8 mouse cellular contexts compared by ENCODE assay signal in the genomic region with DNA sequence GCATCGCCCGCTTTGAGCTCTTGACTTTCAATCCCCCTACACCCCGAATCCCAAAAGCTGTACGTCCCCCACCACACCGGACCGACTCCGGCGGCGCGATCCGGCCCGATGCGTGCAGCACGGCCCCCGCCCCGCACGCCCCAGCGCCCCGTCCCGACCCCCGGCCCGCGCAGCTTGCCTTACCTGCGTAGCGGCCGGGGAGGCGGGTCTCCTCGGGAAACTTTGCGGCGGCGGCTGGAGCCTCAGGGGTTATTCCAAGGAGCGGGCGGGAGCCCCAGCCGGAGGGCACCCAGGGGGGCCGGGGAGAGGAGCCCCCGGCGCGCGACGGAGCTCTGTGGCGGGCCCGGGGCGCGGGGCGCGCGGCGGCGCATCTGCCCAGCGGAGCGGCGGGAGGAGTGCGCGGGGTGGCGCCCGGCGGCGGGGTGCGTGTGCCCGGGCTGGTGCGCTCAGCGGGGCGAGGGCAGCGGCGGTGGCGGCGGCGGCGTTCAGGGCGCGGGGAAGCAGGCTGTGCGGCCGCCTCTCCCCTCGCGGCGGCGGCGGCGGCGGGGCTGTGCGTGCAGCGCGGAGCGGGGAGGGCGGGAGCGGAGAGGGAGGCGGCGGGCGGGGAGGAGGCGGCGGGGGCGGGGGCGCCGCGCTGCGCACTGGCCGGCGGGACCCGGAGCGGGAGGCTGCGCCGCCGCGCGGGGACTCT. TPM values are rescaled to one million over a fixed set of nuclear protein-coding genes. Genes with fewer than 3 reads are reported as not detected.
DNase-seq lines count a peak whose midpoint lies in the region; ATAC-seq and TF ChIP-seq lines count a peak whose summit lies in the region.

No protein-coding gene starts in this region.

- ATAC-seq in intestine, embryonic 14.5 days (replicated peaks; ENCODE audit: low FRiP score, low TSS enrichment, low read depth) = peak; percentile 22; the same call in 1 of the 2 replicates
- peak; percentile 28 for ATAC-seq in midbrain, embryonic 15.5 days (replicated peaks)
- ATAC-seq in inflammation-experienced regulatory T-cells, adult 6 months = no peak

- H3K36me3 ChIP-seq in E14TG2a.4 (ENCODE audit: insufficient read depth, low read length) = no peaks in the 10 kb centered on the region
- H3K36me3 ChIP-seq in intestine, embryonic 14.5 days (ENCODE audit: control insufficient read depth, insufficient read depth, low read length) = no peaks in the 10 kb centered on the region
- H3K36me3 ChIP-seq in midbrain, embryonic 15.5 days (replicated peaks) = no peaks in the 10 kb centered on the region

- H3K4me2 ChIP-seq in intestine, embryonic 14.5 days (ENCODE audit: low read length) = peak overlapping the region; percentile 99
- peak overlapping the region; percentile 89 for H3K4me2 ChIP-seq in midbrain, embryonic 15.5 days

- H3K4me1 ChIP-seq in E14TG2a.4 (replicated peaks; ENCODE audit: low read depth, low read length) = peaks cover 52% of the 10 kb centered on the region
- peaks cover 6% of the 10 kb centered on the region for H3K4me1 ChIP-seq in intestine, embryonic 14.5 days (replicated peaks; ENCODE audit: control insufficient read depth, insufficient read depth, low read length)
- H3K4me1 ChIP-seq in midbrain, embryonic 15.5 days = peaks cover 29% of the 10 kb centered on the region

- H3K27ac ChIP-seq in intestine, embryonic 14.5 days (ENCODE audit: low read depth) = no peak overlapping the region
- H3K27ac ChIP-seq in midbrain, embryonic 15.5 days = peak overlapping the region; percentile 63

- WGBS in intestine, embryonic 14.5 days = under 1% methylated on average over 69 of the region's 105 CpGs
- under 1% methylated on average over 75 of the region's 105 CpGs for WGBS in midbrain, embryonic 15.5 days

- H3K9me3 ChIP-seq in E14TG2a.4 (ENCODE audit: low read length) = no peaks in the 10 kb centered on the region
- H3K9me3 ChIP-seq in intestine, embryonic 14.5 days (ENCODE audit: control insufficient read depth, low read length) = no peaks in the 10 kb centered on the region
- no peaks in the 10 kb centered on the region for H3K9me3 ChIP-seq in midbrain, embryonic 15.5 days

- H3K4me3 ChIP-seq in E14TG2a.4 (replicated peaks; ENCODE audit: low read length) = peak overlapping the region; percentile 79
- peak overlapping the region; percentile 55 for H3K4me3 ChIP-seq in intestine, embryonic 14.5 days (ENCODE audit: low read depth, low read length)
- peak overlapping the region; percentile 88 for H3K4me3 ChIP-seq in midbrain, embryonic 15.5 days

- H3K9ac ChIP-seq in intestine, embryonic 14.5 days (ENCODE audit: low read length) = peak overlapping the region; percentile 47
- H3K9ac ChIP-seq in midbrain, embryonic 15.5 days = peak overlapping the region; percentile 78

- peaks cover 84% of the 10 kb centered on the region for H3K27me3 ChIP-seq in E14TG2a.4 (ENCODE audit: insufficient read depth, low read length)
- H3K27me3 ChIP-seq in intestine, embryonic 14.5 days (replicated peaks; ENCODE audit: control insufficient read depth, insufficient read depth, low read length) = peaks cover 57% of the 10 kb centered on the region
- H3K27me3 ChIP-seq in midbrain, embryonic 15.5 days (replicated peaks) = peaks cover 14% of the 10 kb centered on the region; the same call in 1 of the 2 replicates

- no peak for TF ChIP-seq CTCF in E14TG2a.4 (conservative IDR thresholded peaks at IDR 0.05; ENCODE audit: low read length)

- peak; percentile 45 for DNase-seq in gastrocnemius, postnatal 10 days
- DNase-seq in gastrocnemius, adult 8-10 months (ENCODE audit: low spot score in 2 of 2) = no peak
- DNase-seq in cerebellum, postnatal 25 days = peak; percentile 77 to 89
- peak; percentile 68 for DNase-seq in intestine, embryonic 14.5 days (ENCODE audit: low spot score)
- DNase-seq in frontal cortex, postnatal 36 days (ENCODE audit: low spot score in 2 of 2) = no peak

RNA-seq across cellular contexts. Expression of a gene that starts 40.5 kb away (rescaled TPM):
- 10 to 100 TPM; 63.2 to 67.3 TPM for total RNA-seq in gastrocnemius, postnatal 10 days (2021)
- total RNA-seq in gastrocnemius, adult 8-10 months (2022) = 10 to 100 TPM; 39.9 to 54.3 (median 43.5) TPM
- 205 and 224 TPM in 2 replicates for polyA plus RNA-seq in intestine, embryonic 14.5 days (2014; fragmentation: Nextera tagmentation; extraction: Ambion mirVana)
- 242 and 255 TPM in 2 replicates for polyA plus RNA-seq in midbrain, embryonic 15.5 days (2015; fragmentation: Nextera tagmentation; extraction: Ambion mirVana)
- 100 to 1,000 TPM; 164 to 183 (median 169) TPM for polyA plus RNA-seq in inflammation-experienced regulatory T-cells, adult 6 months (2017; shearing (Covaris generic))

RNA-seq across cellular contexts. Expression of a gene that starts 51.8 kb away (rescaled TPM):
- 100 to 1,000 TPM; 275 to 315 TPM for total RNA-seq in gastrocnemius, postnatal 10 days (2021)
- total RNA-seq in gastrocnemius, adult 8-10 months (2022) = 100 to 1,000 TPM in 1 of 4 experiments, 10 to 100 TPM in 3; 68.4 to 103 (median 82.9) TPM
- 1,241 and 1,347 TPM in 2 replicates for polyA plus RNA-seq in intestine, embryonic 14.5 days (2014; fragmentation: Nextera tagmentation; extraction: Ambion mirVana)
- 837 and 848 TPM in 2 replicates for polyA plus RNA-seq in midbrain, embryonic 15.5 days (2015; fragmentation: Nextera tagmentation; extraction: Ambion mirVana)
- 100 to 1,000 TPM; 284 to 445 (median 299) TPM for polyA plus RNA-seq in inflammation-experienced regulatory T-cells, adult 6 months (2017; shearing (Covaris generic))

Comparison
In these comparisons a context has a peak if more than half of its experiments do, and no peak if none do; other contexts are left out.
1. DNase-seq: peak in gastrocnemius, postnatal 10 days (single experiment), cerebellum, postnatal 25 days (2 of 2) and intestine, embryonic 14.5 days (single experiment); none in gastrocnemius, adult 8-10 months (0 of 2) and frontal cortex, postnatal 36 days (0 of 2).
2. Peak in every context shown above with its lines, with median percentiles within 50 percentile points of each other: H3K4me3 ChIP-seq.